Mouse (Mus musculus) MN1 (cell line): ENCODE measurements around the gene Scd1.
A peak's percentile ranks its signal among the peaks of the same experiment; 100 is the strongest.

Experiments
- DNase-seq: peaks from one replicate; pipeline ENCODE4 v3.0.0-alpha.2; 2016; ENCODE audit warnings: low spot score

Scd1 gene

GRCm38 (mm10) chr19:44407341-44408222 is at the start of gene Scd1:
Gene Scd1, minus strand, starts transcription at chr19:44407879.
- peak; percentile 91 for DNase-seq

GRCm38 (mm10) chr19:44455356-44455755 is 47.7 kb upstream of the Scd1 start:
- no peak for DNase-seq

GRCm38 (mm10) chr19:44454862-44455261 is 47.2 kb upstream of the Scd1 start:
- DNase-seq, result no peak

- no peak for DNase-seq
These were observed 40.2 kb upstream of the Scd1 start for GRCm38 (mm10) chr19:44447927-44448326.

- DNase-seq, result no peak
These were observed 38.1 kb upstream of the Scd1 start for GRCm38 (mm10) chr19:44445755-44446154.

- no peak for DNase-seq
These were observed 31.6 kb upstream of the Scd1 start for GRCm38 (mm10) chr19:44439302-44439701.

- DNase-seq, result no peak
These were observed 30.3 kb upstream of the Scd1 start for GRCm38 (mm10) chr19:44437975-44438374.

- no peak for DNase-seq
These were observed 24.4 kb upstream of the Scd1 start for GRCm38 (mm10) chr19:44432084-44432483.

- no peak for DNase-seq
These were observed 20.0 kb upstream of the Scd1 start for GRCm38 (mm10) chr19:44427721-44428120.

GRCm38 (mm10) chr19:44422051-44422631 is 14.5 kb upstream of the Scd1 start:
- no peak for DNase-seq

GRCm38 (mm10) chr19:44419530-44419929 is 11.9 kb upstream of the Scd1 start:
- no peak for DNase-seq

- peak; percentile 64 for DNase-seq
These were observed 11.3 kb upstream of the Scd1 start for GRCm38 (mm10) chr19:44418945-44419344.

- no peak for DNase-seq
These were observed 10.9 kb upstream of the Scd1 start for GRCm38 (mm10) chr19:44418544-44418943.

GRCm38 (mm10) chr19:44418061-44418460 is 10.4 kb upstream of the Scd1 start:
- no peak for DNase-seq

- DNase-seq, result no peak
These were observed 9.8 kb upstream of the Scd1 start for GRCm38 (mm10) chr19:44417448-44417847.

GRCm38 (mm10) chr19:44416240-44416639 is 8.6 kb upstream of the Scd1 start:
- DNase-seq, result peak; percentile 40

GRCm38 (mm10) chr19:44415464-44415863 is 7.8 kb upstream of the Scd1 start:
- DNase-seq, result no peak

- DNase-seq, result no peak
These were observed 2.8 kb upstream of the Scd1 start for GRCm38 (mm10) chr19:44410269-44410992.

- DNase-seq, result no peak
These were observed 916 bp upstream of the Scd1 start for GRCm38 (mm10) chr19:44408595-44408994.

GRCm38 (mm10) chr19:44408223-44408545 is 505 bp upstream of the Scd1 start:
- peak; percentile 79 for DNase-seq

- DNase-seq, result no peak
These were observed 4.1 kb downstream of the Scd1 start for GRCm38 (mm10) chr19:44403546-44403945.

- no peak for DNase-seq
These were observed 7.0 kb downstream of the Scd1 start for GRCm38 (mm10) chr19:44400484-44401197.
